Mouse (Mus musculus): ENCODE data around the gene Pon1.

DNA sequence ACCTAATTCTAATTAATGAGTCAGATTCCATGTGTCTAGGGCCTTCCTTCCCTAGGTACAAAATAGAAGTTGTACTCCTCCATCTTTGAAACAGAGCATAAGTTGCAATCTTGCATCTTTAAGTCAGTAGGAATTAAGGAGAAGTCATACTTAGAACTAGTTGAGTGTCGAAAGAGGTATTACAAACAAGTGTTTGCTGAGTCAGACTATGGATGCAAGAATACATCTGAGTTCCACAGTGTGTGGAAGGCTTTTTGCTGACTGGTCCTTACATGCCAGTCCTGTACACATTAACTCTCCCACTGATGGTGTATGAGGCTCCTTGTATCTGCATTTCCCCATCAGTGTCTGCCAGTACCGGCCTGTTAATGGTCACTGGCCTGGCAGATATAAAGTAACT lies 14.1 kb upstream of the Pon1 start:
- TF ChIP-seq CTCF (IDR thresholded peaks at IDR 0.05 in 2 of 3, conservative IDR thresholded peaks at IDR 0.05 in 1 of 3; ENCODE audit: control insufficient read depth in 1 of 3, insufficient read depth in 1 of 3, low read depth in 2 of 3, low read length in 3 of 3, poor library complexity in 1 of 3, severe bottlenecking in 1 of 3) (no peak), ELF1 (IDR thresholded peaks at IDR 0.05; ENCODE audit: low read depth, low read length) (no peak), USF2 (IDR thresholded peaks at IDR 0.05; ENCODE audit: borderline replicate concordance in 1 of 2, insufficient read depth in 1 of 2, low read depth in 1 of 2, low read length in 2 of 2) (no peak), EP300 (IDR thresholded peaks at IDR 0.05; ENCODE audit: low read depth in 1 of 2, low read length in 2 of 2) (no peak), GATA1 (IDR thresholded peaks at IDR 0.05; ENCODE audit: low read depth, low read length) (no peak), TCF12 (IDR thresholded peaks at IDR 0.05; ENCODE audit: low read depth, low read length) (no peak), SMC3 (IDR thresholded peaks at IDR 0.05; ENCODE audit: low read depth, low read length) (no peak)
